Mouse (Mus musculus) B cell, adult 62 days (primary cell): ENCODE measurements around the gene Slc36a2. TPM values are rescaled to one million over a fixed set of nuclear protein-coding genes. Genes with fewer than 3 reads are reported as not detected.

Source experiments
- total RNA-seq: library from RNA; stranded (reverse); gene quantifications from 4 replicates; pipeline ENCODE4 v1.2.4, GENCODE M21; 2023

The Slc36a2 gene
- not detected in 4 replicates for total RNA-seq

GRCm38 (mm10) chr11:55184733-55185291, at the start of gene Slc36a2:
TSS of gene Slc36a2 (minus strand) at chr11:55185077.

GRCm38 (mm10) chr11:55204159-55204596, 19.3 kb upstream of the Slc36a2 start, which contains the start of gene Slc36a1:
TSS of gene Slc36a1 (plus strand) at chr11:55204350.

GRCm38 (mm10) chr11:55151608-55152007, 33.3 kb downstream of the Slc36a2 start, which contains the start of gene Slc36a3:
TSS of gene Slc36a3 (minus strand) at chr11:55151708.

Other genes starting within 250 kb of the Slc36a2 start
- 100 to 112 TPM (median 111 TPM) in 4 replicates for gene Tnip1, start 222.2 kb downstream of the Slc36a2 start, total RNA-seq
- 243 to 257 TPM (median 248 TPM) in 4 replicates for gene Anxa6, start 151.6 kb downstream of the Slc36a2 start, total RNA-seq
- 36.5 to 42.5 TPM (median 40.9 TPM) in 4 replicates for gene Ccdc69, start 106.9 kb downstream of the Slc36a2 start, total RNA-seq
- gene Gm2a, start 87.0 kb downstream of the Slc36a2 start, total RNA-seq, result 122 to 128 TPM (median 125 TPM) in 4 replicates
- gene Slc36a3, start 33.4 kb downstream of the Slc36a2 start, total RNA-seq, result not detected in 4 replicates
- gene Slc36a1, start 19.3 kb upstream of the Slc36a2 start, total RNA-seq, result 12.4 to 17.0 TPM (median 14.3 TPM) in 4 replicates
- 0.06 TPM in 1 of 4 replicates, not detected in the others for gene Fat2, start 151.5 kb upstream of the Slc36a2 start, total RNA-seq
- gene Sparc, start 238.1 kb upstream of the Slc36a2 start, total RNA-seq, result 0.37 to 1.4 TPM (median 0.76 TPM) in 4 replicates